Mouse (Mus musculus) stomach, embryonic 15.5 days (tissue): ENCODE results near the gene Ppdpf. TPM values are rescaled to one million over a fixed set of nuclear protein-coding genes. Genes with fewer than 3 reads are reported as not detected.

Experiments used
- ATAC-seq: fragments of 200-750 bp; cut with Nextera tagmentation; 2 replicates; pipeline ENCODE4 v1.8.0; 2017; ENCODE audit warnings: low read depth, moderate number of reproducible peaks, moderate TSS enrichment; ENCODE audit not compliant: insufficient read depth, low FRiP score
- H3K27ac ChIP-seq: fragments of 300-500 bp; sonication (generic); 2 replicates; pipeline ENCODE4 v1.5.1; 2015; ENCODE audit warnings: mild to moderate bottlenecking, inconsistent platforms
- H3K27me3 ChIP-seq: fragments of 300-500 bp; sonication (generic); replicated peaks from 2 replicates; pipeline ENCODE4 v1.6.1; 2015; ENCODE audit warnings: inconsistent platforms
- H3K36me3 ChIP-seq: fragments of 300-500 bp; sonication (generic); 2 replicates; pipeline ENCODE4 v1.6.1; 2015; ENCODE audit warnings: inconsistent platforms
- H3K4me1 ChIP-seq: fragments of 300-500 bp; sonication (generic); 2 replicates; pipeline ENCODE4 v1.6.1; 2015; ENCODE audit warnings: inconsistent platforms
- H3K4me2 ChIP-seq: fragments of 300-500 bp; sonication (generic); 2 replicates; pipeline ENCODE4 v1.6.1; 2015; ENCODE audit warnings: mild to moderate bottlenecking, inconsistent platforms
- H3K4me3 ChIP-seq: fragments of 300-500 bp; sonication (generic); replicated peaks from 2 replicates; pipeline ENCODE4 v1.5.1; 2015; ENCODE audit warnings: inconsistent platforms
- H3K9ac ChIP-seq: fragments of 300-500 bp; sonication (generic); 2 replicates; pipeline ENCODE4 v1.6.1; 2015; ENCODE audit warnings: inconsistent platforms
- H3K9me3 ChIP-seq: fragments of 300-500 bp; sonication (generic); 2 replicates; pipeline ENCODE4 v1.6.1; 2016; ENCODE audit warnings: inconsistent platforms
- WGBS: fragments of 180-500 bp; shearing (Covaris S2); methylation state at CpG from one replicate; pipeline ENCODE4 v1.1.7; 2015; 5-methylcytosine and 5-hydroxymethylcytosine counted together
- polyA plus RNA-seq: library from polyadenylated mRNA; unstranded; fragments of >200 nt; fragmentation: Nextera tagmentation; extraction: Ambion mirVana; gene quantifications from 2 replicates; pipeline ENCODE4 v1.2.1, GENCODE M21; 2015

The Ppdpf gene
- polyA plus RNA-seq, 1 experiment from 2014 or later, result 249 TPM

DNA sequence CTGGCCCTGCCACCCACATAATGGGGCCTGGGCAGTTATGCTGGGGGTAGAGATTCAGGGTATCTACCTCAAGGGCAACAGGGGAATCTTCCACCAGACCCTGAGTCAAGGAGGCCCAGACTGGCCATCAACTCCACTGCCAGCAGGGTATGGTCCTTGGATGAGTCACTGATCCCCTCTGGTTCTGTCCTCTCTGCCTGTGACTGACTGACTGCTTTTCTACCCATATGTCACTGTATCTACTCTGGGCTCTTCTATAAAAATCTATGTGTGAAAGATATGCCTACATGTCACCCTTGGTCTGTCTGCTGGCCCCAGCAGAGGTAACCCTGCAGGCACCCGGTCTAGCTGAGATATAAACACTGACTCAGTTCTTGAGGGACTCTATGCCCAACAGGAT, 33.9 kb upstream of the Ppdpf start:
- Histone ChIP-seq H3K27me3 (peaks cover 61% of the 10 kb centered on the region), H3K4me1 (peaks cover 5% of the 10 kb centered on the region; the same call in 1 of the 2 replicates), H3K4me2 (no peak overlapping the region), H3K4me3 (no peak overlapping the region), H3K27ac (no peak overlapping the region), H3K9ac (no peak overlapping the region), H3K36me3 (no peaks in the 10 kb centered on the region), H3K9me3 (no peaks in the 10 kb centered on the region)
- 81% methylated on average over 1 of the region's 1 CpGs for WGBS
- no peak for ATAC-seq

DNA sequence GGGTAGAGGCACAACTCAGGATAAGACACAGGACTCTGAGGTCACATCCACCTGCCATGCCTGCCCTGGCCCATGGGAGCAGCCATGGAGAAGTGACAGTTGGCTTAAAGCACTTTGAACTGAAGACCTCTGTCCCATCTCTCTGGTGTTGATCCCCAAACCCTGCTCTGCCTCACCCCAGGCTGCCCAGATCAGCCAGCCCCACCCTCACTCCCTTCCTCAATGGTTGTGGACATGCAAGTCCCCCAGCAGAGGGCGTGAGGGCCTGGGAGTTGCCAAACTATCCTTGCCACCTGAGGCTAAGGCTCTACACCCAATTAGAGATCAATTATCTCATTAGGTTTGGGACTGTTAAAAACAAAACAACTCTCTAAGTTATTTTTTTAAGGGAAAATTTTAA, 33.2 kb upstream of the Ppdpf start:
- Histone ChIP-seq H3K27ac (no peak overlapping the region), H3K9ac (no peak overlapping the region), H3K36me3 (no peaks in the 10 kb centered on the region), H3K4me1 (peaks cover 5% of the 10 kb centered on the region; the same call in 1 of the 2 replicates), H3K9me3 (no peaks in the 10 kb centered on the region), H3K4me3 (no peak overlapping the region), H3K27me3 (peaks cover 61% of the 10 kb centered on the region), H3K4me2 (no peak overlapping the region)
- ATAC-seq, result no peak
- WGBS, result 5% methylated on average over 1 of the region's 1 CpGs

DNA sequence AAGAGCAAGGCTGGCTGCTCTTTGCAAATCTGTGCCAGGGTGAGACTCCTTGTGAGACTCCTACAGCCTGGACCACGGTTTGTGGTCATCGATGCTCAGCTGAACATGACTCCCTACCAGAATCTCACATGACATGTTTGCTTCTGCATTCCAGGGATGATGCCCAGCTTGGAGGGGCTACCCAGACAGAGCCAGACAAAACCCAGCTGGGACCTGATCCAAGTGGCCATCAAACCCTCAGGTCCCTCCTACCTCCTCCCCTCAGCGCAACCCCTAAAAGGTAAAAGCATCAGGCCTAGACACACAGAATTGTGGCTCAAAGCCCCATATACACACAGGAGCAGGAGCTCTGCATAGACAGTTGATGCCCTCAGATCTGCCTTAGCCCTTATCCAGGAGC, 32.7 kb upstream of the Ppdpf start:
- Histone ChIP-seq H3K27me3 (peaks cover 58% of the 10 kb centered on the region), H3K9me3 (no peaks in the 10 kb centered on the region), H3K4me3 (no peak overlapping the region), H3K9ac (no peak overlapping the region), H3K4me1 (peaks cover 5% of the 10 kb centered on the region; the same call in 1 of the 2 replicates), H3K4me2 (no peak overlapping the region), H3K36me3 (no peaks in the 10 kb centered on the region), H3K27ac (no peak overlapping the region)
- no peak for ATAC-seq
- WGBS, result 84% methylated on average over 3 of the region's 3 CpGs

DNA sequence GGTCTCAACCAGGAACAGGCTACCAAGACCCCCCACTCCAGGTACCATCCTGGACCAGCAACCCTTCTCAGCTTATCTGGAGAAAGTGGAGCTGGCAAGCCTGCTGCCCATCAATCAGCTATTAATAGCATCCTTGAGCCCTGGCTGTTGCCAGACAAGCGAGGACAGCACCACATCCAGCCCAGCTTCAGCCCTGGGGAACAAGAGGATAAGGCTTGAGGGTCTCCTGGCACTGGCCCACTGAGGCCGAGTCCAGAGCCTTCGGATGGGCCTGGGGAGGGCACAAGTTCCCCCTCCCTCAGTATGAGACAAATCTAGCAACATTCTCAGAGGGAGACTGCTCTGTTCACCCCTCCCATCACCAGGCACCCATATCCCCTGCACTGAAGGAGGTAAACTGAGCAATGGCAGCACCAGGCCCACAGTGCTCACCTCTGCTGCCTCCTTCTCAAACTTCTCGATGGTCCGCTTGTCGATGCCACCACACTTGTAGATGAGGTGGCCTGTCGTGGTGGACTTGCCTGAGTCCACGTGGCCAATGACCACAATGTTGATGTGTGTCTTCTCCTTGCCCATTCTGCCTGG, 32.1 kb upstream of the Ppdpf start:
- Histone ChIP-seq H3K27ac (no peak overlapping the region), H3K4me1 (peaks cover 5% of the 10 kb centered on the region; the same call in 1 of the 2 replicates), H3K4me3 (no peak overlapping the region), H3K4me2 (no peak overlapping the region), H3K36me3 (no peaks in the 10 kb centered on the region), H3K27me3 (peaks cover 52% of the 10 kb centered on the region), H3K9ac (no peak overlapping the region), H3K9me3 (no peaks in the 10 kb centered on the region)
- no peak for ATAC-seq
- WGBS, result 74% methylated on average over 8 of the region's 8 CpGs

DNA sequence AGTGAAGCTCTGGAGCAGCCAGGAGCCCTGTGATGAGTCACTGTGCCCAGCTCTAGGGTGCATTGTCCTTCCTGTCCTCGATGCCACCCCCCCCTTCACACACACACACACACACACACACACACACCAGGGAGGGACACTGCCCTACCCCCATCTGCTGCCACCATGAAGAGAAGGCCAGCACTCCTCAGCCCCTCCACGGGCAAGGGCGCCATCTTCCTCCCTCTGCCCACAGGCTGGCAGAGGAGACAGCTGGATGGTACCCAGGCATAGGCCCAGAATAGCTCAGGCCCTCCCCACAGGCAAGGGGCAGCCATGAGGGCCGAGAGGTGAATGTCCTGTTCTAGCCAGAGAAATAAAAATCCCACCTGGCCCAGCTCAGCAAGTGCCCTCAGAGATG, 31.2 kb upstream of the Ppdpf start:
- Histone ChIP-seq H3K9ac (no peak overlapping the region), H3K4me1 (peaks cover 5% of the 10 kb centered on the region; the same call in 1 of the 2 replicates), H3K27me3 (peaks cover 49% of the 10 kb centered on the region), H3K4me3 (no peak overlapping the region), H3K9me3 (no peaks in the 10 kb centered on the region), H3K4me2 (no peak overlapping the region), H3K36me3 (no peaks in the 10 kb centered on the region), H3K27ac (no peak overlapping the region)
- 76% methylated on average over 4 of the region's 4 CpGs for WGBS
- ATAC-seq, result no peak

DNA sequence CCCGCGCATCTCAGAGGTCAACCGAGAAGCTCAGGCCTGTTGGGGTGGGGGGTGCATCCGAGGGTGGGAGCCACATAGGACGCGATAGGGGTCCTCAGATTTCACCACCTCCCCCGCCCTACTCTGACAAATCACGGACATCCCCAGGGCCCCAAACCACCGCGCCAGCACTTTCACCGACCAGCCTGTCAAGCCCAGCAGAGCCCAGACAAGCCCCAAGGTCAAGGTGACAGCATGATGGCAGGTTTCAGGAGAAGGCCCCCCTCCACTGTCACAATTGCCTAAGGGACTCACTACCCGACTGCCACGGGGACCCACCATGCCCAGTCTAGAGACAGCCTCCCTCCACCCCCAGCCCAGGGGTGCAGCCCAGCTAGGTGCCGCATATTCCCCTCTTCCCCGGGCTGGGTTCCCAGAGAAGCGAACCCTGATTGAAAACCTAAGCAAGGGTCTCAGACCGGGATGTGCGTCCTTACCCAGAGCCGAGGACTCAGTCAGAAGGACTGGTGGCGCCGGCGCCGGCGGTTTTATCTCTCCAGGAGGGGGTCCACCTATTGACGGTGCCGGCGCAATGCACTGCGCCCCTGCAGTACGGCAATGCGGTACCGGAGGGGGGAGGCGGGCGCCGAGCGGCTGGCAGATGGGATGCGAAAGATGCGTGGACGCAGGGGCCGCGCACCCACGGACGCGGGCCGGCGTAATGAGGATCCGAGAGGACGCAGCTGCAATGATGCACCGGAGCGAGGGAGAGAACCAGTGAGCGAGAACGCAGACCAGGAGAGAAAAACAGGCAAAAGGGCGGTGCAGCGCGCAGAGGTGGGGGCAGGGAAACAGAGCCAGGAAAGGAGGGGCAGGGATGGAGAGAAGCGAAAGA, 30.6 kb upstream of the Ppdpf start, which contains the start of gene Eef1a2:
Gene Eef1a2 (minus strand): TSS at position 767 of the 874 bp plus-strand sequence.
- Histone ChIP-seq H3K4me1 (peaks cover 5% of the 10 kb centered on the region; the same call in 1 of the 2 replicates), H3K4me3 (peak within 1 kb of the TSS; percentile 18), H3K4me2 (peak within 1 kb of the TSS; percentile 41), H3K9me3 (no peaks in the 10 kb centered on the region), H3K27ac (no peak within 1 kb of the TSS), H3K9ac (no peak within 1 kb of the TSS), H3K27me3 (peaks cover 47% of the 10 kb centered on the region), H3K36me3 (no peaks in the 10 kb centered on the region)
- WGBS, result 6% methylated on average over 55 of the region's 55 CpGs
- no peak for ATAC-seq

DNA sequence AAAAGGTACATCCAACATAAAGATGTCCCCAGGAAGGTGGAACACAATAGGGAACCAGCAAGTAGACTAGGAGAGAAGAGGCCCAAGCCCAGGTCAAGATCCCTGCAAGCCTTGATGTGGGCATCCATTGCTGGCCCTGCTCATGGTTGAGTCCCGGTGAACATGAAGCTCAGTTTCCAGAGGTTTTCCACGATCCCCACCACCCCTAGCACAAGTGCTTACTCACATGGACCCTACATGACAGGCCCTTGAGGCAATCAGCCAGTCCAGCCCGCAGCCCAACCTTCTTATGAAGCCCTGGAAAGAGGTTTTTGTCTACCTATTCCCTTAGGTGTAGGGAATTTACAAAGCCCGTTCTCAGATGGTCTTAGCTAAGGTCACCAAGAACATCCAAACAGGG, 29.9 kb upstream of the Ppdpf start:
- no peak overlapping the region for H3K4me3 ChIP-seq
- 67% methylated on average over 4 of the region's 4 CpGs for WGBS

DNA sequence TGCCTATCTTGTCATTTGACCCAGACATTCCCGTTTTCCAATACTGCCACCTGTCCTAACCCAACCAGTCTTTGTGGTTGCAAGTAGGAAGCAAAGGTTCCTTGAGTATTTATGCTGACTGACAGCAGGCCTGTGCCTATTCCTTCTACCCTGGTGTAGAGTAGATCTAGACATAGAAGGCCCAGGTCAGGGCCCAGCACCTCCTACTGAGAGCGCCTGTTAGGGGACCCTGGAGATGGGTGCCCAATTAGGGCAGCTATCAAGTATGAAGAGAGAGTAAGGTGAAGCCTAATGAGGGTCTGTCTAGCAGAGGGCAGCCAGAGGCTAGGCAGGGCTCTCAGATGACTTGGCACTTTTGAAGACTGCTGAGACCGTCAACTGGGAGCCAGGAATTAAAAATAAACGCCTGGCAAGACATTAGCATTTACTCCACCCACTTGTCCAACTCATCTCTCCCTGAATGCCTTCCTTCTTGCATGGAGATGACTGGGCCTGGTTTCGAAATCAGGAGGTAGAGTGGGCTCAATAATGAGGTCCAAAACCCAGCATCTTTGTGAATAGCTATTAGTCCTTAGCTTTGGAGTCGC, 29.2 kb upstream of the Ppdpf start:
- peaks cover 5% of the 10 kb centered on the region; the same call in 1 of the 2 replicates for H3K4me1 ChIP-seq
- H3K4me3 ChIP-seq, result no peak overlapping the region
- H3K4me2 ChIP-seq, result no peak overlapping the region
- WGBS, result 75% methylated on average over 6 of the region's 6 CpGs
- no peak overlapping the region for H3K27ac ChIP-seq
- no peak overlapping the region for H3K9ac ChIP-seq
- H3K9me3 ChIP-seq, result no peaks in the 10 kb centered on the region
- ATAC-seq, result no peak
- peaks cover 43% of the 10 kb centered on the region for H3K27me3 ChIP-seq
- no peaks in the 10 kb centered on the region for H3K36me3 ChIP-seq

More for the DNA sequence above, 29.9 kb upstream of the Ppdpf start:
- H3K9me3 ChIP-seq, result no peaks in the 10 kb centered on the region
- no peak overlapping the region for H3K9ac ChIP-seq
- no peaks in the 10 kb centered on the region for H3K36me3 ChIP-seq
- H3K27ac ChIP-seq, result no peak overlapping the region
- ATAC-seq, result no peak
- H3K4me1 ChIP-seq, result peaks cover 5% of the 10 kb centered on the region; the same call in 1 of the 2 replicates
- H3K27me3 ChIP-seq, result peaks cover 47% of the 10 kb centered on the region
- H3K4me2 ChIP-seq, result no peak overlapping the region

DNA sequence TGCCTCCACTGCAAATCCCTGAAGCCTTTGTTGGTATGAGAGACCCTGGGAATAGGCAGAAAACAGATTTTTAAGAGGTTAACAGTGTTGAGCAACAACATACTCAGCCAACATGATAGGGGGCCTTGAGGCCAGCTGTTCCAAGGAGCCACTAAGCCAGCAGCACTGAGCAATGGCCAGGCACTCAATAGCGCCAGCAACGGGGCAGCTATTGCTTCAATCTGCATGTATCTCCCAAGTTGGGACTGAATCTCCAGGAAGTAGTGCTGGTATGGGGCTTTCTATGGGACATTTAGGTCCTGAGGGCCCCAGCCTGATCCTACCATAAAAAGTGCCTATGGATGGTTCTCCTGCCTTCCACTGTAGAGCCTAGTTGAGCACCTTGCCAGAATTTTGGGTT, 28.6 kb upstream of the Ppdpf start:
- Histone ChIP-seq H3K36me3 (no peaks in the 10 kb centered on the region), H3K9ac (no peak overlapping the region), H3K4me2 (no peak overlapping the region), H3K9me3 (no peaks in the 10 kb centered on the region), H3K27ac (no peak overlapping the region), H3K4me1 (peaks cover 5% of the 10 kb centered on the region; the same call in 1 of the 2 replicates), H3K27me3 (peaks cover 43% of the 10 kb centered on the region), H3K4me3 (no peak overlapping the region)
- 78% methylated on average over 2 of the region's 2 CpGs for WGBS
- ATAC-seq, result no peak

DNA sequence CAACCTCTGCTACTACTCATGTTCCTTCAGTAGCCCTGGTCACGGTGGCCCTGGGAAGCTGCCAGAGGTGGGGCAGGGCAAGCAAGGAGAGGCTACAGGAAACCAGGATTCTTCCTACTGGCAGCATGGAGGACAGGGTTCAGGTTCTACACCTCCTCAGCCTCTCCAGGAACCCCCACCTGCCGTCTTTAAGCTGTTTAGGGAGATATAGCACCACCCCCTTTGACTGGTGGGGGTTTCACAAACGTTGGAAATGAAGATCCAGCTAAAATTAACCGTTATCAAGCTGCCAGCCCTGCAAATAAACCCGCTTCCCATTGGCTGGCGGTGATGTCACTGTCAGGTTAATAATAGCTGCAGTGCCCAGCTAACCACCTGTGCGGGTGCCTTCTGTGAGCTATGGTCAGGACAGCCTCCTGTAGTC, 27.9 kb upstream of the Ppdpf start:
- peaks cover 43% of the 10 kb centered on the region for H3K27me3 ChIP-seq
- peaks cover 5% of the 10 kb centered on the region; the same call in 1 of the 2 replicates for H3K4me1 ChIP-seq
- H3K4me3 ChIP-seq, result no peak overlapping the region
- no peak overlapping the region for H3K4me2 ChIP-seq
- no peaks in the 10 kb centered on the region for H3K36me3 ChIP-seq
- no peak overlapping the region for H3K9ac ChIP-seq
- H3K9me3 ChIP-seq, result no peaks in the 10 kb centered on the region
- no peak overlapping the region for H3K27ac ChIP-seq
- no peak for ATAC-seq
- 50% methylated on average over 7 of the region's 7 CpGs for WGBS

DNA sequence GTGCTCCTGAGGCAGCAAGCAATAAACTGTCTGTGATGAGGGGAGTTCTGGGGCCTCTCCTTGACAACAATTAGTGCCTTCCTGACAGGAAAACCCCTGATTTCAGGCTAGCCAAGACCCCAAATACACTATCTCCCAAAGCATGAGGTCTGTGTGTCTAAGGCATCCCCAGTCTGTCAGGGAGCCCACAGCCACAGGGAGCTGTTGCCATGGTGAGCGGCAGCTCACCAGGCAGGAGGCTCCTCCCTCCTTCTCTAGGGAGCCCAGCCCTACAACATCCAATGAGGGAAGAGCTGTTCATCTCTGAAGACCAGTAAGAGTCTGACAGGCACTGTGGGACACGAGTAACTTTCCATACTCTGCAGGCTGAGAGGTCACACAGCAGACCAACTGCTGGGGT, 27.3 kb upstream of the Ppdpf start:
- Histone ChIP-seq H3K27ac (no peak overlapping the region), H3K27me3 (peaks cover 39% of the 10 kb centered on the region), H3K4me3 (no peak overlapping the region), H3K9ac (no peak overlapping the region), H3K4me1 (peaks cover 5% of the 10 kb centered on the region; the same call in 1 of the 2 replicates), H3K36me3 (no peaks in the 10 kb centered on the region), H3K4me2 (no peak overlapping the region), H3K9me3 (no peaks in the 10 kb centered on the region)
- ATAC-seq, result no peak; the same call in 1 of the 2 replicates
- 0% methylated on average over 2 of the region's 2 CpGs for WGBS

DNA sequence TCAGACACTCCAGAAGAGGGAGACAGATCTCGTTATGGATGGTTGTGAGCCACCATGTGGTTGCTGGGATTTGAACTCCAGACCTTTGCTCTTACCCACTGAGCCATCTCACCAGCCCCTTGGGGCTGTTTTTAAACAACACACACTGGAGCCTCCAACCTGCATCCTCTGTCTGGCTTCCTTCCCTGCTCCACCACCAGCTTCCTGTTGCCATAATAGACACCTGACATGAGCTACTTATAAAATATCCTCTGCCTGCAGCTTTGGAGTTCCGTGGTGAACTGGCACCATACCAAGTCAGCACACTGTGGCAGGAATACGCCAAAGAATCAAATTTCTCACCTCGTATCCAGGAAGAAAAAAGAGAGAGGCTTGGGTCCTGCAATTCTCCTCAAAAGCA, 26.2 kb upstream of the Ppdpf start:
- Histone ChIP-seq H3K9ac (no peak overlapping the region), H3K27ac (no peak overlapping the region), H3K9me3 (no peaks in the 10 kb centered on the region), H3K27me3 (peaks cover 28% of the 10 kb centered on the region), H3K36me3 (no peaks in the 10 kb centered on the region), H3K4me2 (no peak overlapping the region), H3K4me1 (peaks cover 5% of the 10 kb centered on the region; the same call in 1 of the 2 replicates), H3K4me3 (no peak overlapping the region)
- WGBS, result 61% methylated on average over 4 of the region's 4 CpGs
- ATAC-seq, result no peak
